Mouse (Mus musculus) lung, postnatal 0 days (tissue): ENCODE measurements around the gene Ctdsp1. TPM values are rescaled to one million over a fixed set of nuclear protein-coding genes. Genes with fewer than 3 reads are reported as not detected.

Source experiments
- ATAC-seq: fragments of 200-750 bp; cut with Nextera tagmentation; 2 replicates; pipeline ENCODE4 v1.8.0; 2017; ENCODE audit warnings: moderate library complexity
- DNase-seq: peaks from one replicate; pipeline ENCODE4 v3.0.0-alpha.2; 2016; ENCODE audit warnings: low spot score
- H3K27ac ChIP-seq: fragments of 300-500 bp; sonication (generic); 2 replicates; pipeline ENCODE4 v1.5.1; 2014; ENCODE audit warnings: antibody characterized with exemption, mild to moderate bottlenecking, low read length, mixed read lengths
- H3K27me3 ChIP-seq: fragments of 300-500 bp; sonication (generic); replicated peaks from 2 replicates; pipeline ENCODE4 v1.6.1; 2014; ENCODE audit warnings: low read length, mixed read lengths; ENCODE audit not compliant: insufficient read depth
- H3K36me3 ChIP-seq: fragments of 300-500 bp; sonication (generic); 2 replicates; pipeline ENCODE4 v1.6.1; 2014; ENCODE audit warnings: low read length, mixed read lengths; ENCODE audit not compliant: insufficient read depth
- H3K4me1 ChIP-seq: fragments of 300-500 bp; sonication (generic); 2 replicates; pipeline ENCODE4 v1.6.1; 2014; ENCODE audit warnings: antibody characterized with exemption, low read depth, low read length, mixed read lengths; ENCODE audit not compliant: insufficient read depth
- H3K4me2 ChIP-seq: fragments of 300-500 bp; sonication (generic); replicated peaks from 2 replicates; pipeline ENCODE4 v1.6.1; 2014; ENCODE audit warnings: low read depth, mild to moderate bottlenecking, low read length, moderate library complexity, mixed read lengths
- H3K4me3 ChIP-seq: fragments of 300-500 bp; sonication (generic); 2 replicates; pipeline ENCODE4 v1.5.1; 2014; ENCODE audit warnings: low read depth, low read length
- H3K9ac ChIP-seq: fragments of 300-500 bp; sonication (generic); replicated peaks from 2 replicates; pipeline ENCODE4 v1.6.1; 2014; ENCODE audit warnings: low read depth, mild to moderate bottlenecking
- H3K9me3 ChIP-seq: fragments of 300-500 bp; sonication (generic); 2 replicates; pipeline ENCODE4 v1.6.1; 2016; ENCODE audit warnings: low read length, mixed read lengths
- CTCF ChIP-seq: IDR thresholded peaks from 2 replicates; pipeline ENCODE4 v1.5.1; 2016; ENCODE audit warnings: antibody characterized with exemption, mild to moderate bottlenecking
- EP300 ChIP-seq: IDR thresholded peaks from 2 replicates; pipeline ENCODE4 v1.6.1; 2016; ENCODE audit warnings: antibody characterized with exemption, mild to moderate bottlenecking, control low read depth
- WGBS: fragments of 180-500 bp; shearing (Covaris S2); extraction: QIAGEN DNeasy Blood & Tissue Kit; methylation state at CpG from one replicate; pipeline ENCODE4 v1.1.7; 2014; 5-methylcytosine and 5-hydroxymethylcytosine counted together
- polyA plus RNA-seq: library from polyadenylated mRNA; unstranded; fragments of >200 nt; fragmentation: Nextera tagmentation; extraction: Ambion mirVana; gene quantifications from 2 replicates; pipeline ENCODE4 v1.2.1, GENCODE M21; 2015

Ctdsp1 gene
- polyA plus RNA-seq, 1 experiment from 2014 or later, result 75.0 TPM

DNA sequence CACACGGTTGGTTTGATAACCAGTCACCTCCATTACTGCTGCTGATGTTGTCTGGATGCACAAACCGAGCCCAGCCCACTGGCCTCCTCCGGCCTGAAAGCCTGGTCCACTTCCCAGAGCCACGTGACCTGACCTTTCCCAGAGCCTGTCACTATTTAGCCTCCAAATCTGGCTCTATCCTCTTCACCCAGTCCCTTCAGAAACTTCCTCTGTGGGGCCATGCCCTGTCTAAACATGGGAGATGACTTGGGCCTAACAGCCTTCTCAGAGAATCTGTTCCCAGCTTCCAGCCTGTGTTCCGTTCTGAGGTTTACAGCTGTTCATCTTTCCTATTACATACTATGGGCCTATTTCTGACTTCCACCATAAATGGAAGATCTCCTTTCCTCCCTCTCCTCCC lies 27.9 kb upstream of the Ctdsp1 start:
- Histone ChIP-seq H3K9ac (no peak overlapping the region), H3K4me1 (no peaks in the 10 kb centered on the region; the same call in 1 of the 2 replicates), H3K36me3 (no peaks in the 10 kb centered on the region), H3K9me3 (no peaks in the 10 kb centered on the region), H3K27ac (no peak overlapping the region; the same call in 1 of the 2 replicates), H3K4me3 (no peak overlapping the region), H3K4me2 (no peak overlapping the region), H3K27me3 (no peaks in the 10 kb centered on the region)
- 58% methylated on average over 5 of the region's 5 CpGs for WGBS
- TF ChIP-seq EP300 (no peak), CTCF (no peak)
- no peak for DNase-seq
- no peak for ATAC-seq

DNA sequence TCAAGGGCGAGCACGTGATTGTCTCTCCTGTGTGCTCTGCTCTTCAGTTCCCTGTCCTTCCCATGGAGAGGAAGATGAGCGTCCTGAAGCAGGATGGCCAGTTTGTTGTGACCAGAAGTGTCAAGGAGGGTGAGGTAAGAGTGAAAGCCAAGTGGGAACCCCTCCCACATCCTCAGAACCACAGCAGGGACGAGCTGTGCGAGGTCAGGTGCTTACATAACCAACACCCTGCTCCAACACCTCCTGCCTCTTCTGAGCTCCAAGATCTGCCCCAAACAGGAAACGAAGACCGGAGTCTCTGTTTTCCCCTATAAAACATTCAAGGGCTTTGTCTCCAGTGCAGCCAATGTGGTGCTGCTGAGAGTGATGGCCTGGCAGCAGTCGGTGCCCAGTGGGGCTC lies 27.0 kb upstream of the Ctdsp1 start:
- H3K9ac ChIP-seq, result no peak overlapping the region
- ATAC-seq (no peak), DNase-seq (peak; percentile 31)
- H3K36me3 ChIP-seq, result no peaks in the 10 kb centered on the region
- H3K27ac ChIP-seq, result no peak overlapping the region
- H3K9me3 ChIP-seq, result no peaks in the 10 kb centered on the region
- H3K4me3 ChIP-seq, result no peak overlapping the region
- H3K27me3 ChIP-seq, result no peaks in the 10 kb centered on the region
- H3K4me2 ChIP-seq, result no peak overlapping the region
- 39% methylated on average over 8 of the region's 8 CpGs for WGBS
- H3K4me1 ChIP-seq, result no peaks in the 10 kb centered on the region; the same call in 1 of the 2 replicates
- TF ChIP-seq CTCF (no peak), EP300 (no peak)

DNA sequence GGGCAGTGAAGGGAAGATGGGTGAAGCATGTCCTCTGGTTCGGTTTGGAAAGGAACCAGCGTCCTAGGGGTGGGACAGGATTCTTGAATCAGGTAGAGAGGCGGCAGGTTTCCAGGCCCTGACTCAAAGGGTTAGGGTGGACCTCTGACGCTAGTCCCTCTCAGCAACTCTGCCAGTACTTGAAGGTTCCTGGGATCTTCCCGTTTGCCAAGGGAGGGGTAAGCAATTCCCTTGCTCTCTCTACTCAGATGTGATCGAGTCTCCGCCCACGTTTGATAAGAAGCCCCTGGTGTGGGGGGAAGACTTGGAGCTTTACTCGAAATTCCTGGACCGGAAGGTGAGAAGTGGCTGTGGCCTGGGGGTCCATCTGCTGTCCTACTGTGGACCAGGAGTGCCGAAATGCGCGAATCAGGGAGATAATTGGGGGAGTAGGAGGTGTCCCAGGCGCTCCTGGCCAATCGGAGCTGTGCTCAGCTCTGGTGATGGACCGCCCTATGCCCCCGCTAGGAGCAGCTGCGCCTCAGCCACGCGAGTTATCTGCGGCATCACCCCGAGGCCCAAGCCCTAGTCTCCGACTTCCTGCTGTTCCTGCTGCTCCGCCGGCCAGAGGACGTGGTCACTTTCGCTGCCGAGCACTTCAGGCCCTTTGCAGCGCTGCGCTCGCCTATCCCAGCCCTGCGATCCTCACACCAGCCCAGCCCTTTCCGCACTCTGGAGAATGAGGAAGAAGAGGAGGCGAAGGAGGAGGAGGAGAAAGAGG lies 23.2 kb upstream of the Ctdsp1 start:
- H3K27me3 ChIP-seq, result no peaks in the 10 kb centered on the region
- ATAC-seq (peak; percentile 93), DNase-seq (peak; percentile 74)
- WGBS, result 9% methylated on average over 34 of the region's 34 CpGs
- no peak overlapping the region for H3K27ac ChIP-seq
- H3K4me1 ChIP-seq, result no peaks in the 10 kb centered on the region; the same call in 1 of the 2 replicates
- peak overlapping the region; percentile 12; the same call in 1 of the 2 replicates for H3K4me3 ChIP-seq
- no peak overlapping the region for H3K9ac ChIP-seq
- no peaks in the 10 kb centered on the region for H3K9me3 ChIP-seq
- no peaks in the 10 kb centered on the region for H3K36me3 ChIP-seq
- H3K4me2 ChIP-seq, result peak overlapping the region; percentile 60
- TF ChIP-seq EP300, result no peak
- TF ChIP-seq CTCF, result peak; percentile 38

DNA sequence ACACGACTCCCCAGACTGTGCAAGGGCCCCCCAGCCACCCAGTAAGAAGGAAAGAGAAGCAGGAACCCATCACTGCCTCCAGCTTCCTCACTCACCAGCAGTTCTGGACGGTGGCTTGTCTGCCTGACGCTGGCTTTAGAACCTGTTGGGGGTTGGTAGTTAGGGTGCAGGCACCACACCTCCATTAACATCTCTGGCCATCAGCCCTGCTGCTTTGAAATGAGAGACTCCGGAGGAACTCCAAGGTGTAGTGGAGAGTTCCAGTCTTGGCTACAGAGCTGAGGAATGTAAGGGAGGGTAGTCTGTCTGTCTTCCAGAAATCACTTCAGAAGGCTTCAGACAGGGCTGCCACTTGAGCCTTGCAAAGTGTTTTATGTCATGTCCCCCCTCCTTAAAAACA lies 21.3 kb upstream of the Ctdsp1 start:
- Histone ChIP-seq H3K4me3 (no peak overlapping the region), H3K4me2 (no peak overlapping the region)
- WGBS, result 35% methylated on average over 4 of the region's 4 CpGs

DNA sequence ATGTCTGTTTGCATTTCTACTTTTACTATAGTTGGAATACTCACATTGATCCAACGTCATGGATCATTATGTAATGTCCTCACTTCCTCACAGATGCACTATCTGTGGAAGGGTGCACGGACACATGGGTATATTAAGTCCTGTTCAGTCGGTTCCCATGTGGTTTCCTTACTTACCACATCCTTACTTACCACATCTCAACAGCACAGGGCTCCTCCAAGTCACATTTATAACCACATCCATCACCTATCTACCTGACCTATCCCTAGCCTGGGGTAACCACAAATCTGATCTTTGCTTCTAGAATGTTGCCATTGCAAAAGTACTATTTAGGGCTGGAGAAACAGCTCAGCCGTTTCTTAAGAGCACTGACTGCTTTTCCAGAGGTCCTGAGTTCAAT lies 17.9 kb upstream of the Ctdsp1 start:
- H3K27me3 ChIP-seq, result no peaks in the 10 kb centered on the region
- no peaks in the 10 kb centered on the region for H3K9me3 ChIP-seq
- H3K4me1 ChIP-seq, result no peaks in the 10 kb centered on the region
- WGBS, result 46% methylated on average over 4 of the region's 4 CpGs
- DNase-seq (no peak), ATAC-seq (no peak)
- no peaks in the 10 kb centered on the region for H3K36me3 ChIP-seq
- H3K4me3 ChIP-seq, result no peak overlapping the region
- no peak overlapping the region for H3K4me2 ChIP-seq
- no peak overlapping the region for H3K27ac ChIP-seq
- no peak for TF ChIP-seq EP300
- H3K9ac ChIP-seq, result no peak overlapping the region

More for the DNA sequence above, 21.3 kb upstream of the Ctdsp1 start:
- Histone ChIP-seq H3K9ac (no peak overlapping the region), H3K4me1 (no peaks in the 10 kb centered on the region; the same call in 1 of the 2 replicates), H3K27ac (no peak overlapping the region), H3K9me3 (no peaks in the 10 kb centered on the region), H3K27me3 (no peaks in the 10 kb centered on the region), H3K36me3 (no peaks in the 10 kb centered on the region)
- ATAC-seq (0 out of 2 replicates have a peak, but pooled peaks have one; percentile 16), DNase-seq (no peak)
- no peak for TF ChIP-seq EP300
- no peak for TF ChIP-seq CTCF

DNA sequence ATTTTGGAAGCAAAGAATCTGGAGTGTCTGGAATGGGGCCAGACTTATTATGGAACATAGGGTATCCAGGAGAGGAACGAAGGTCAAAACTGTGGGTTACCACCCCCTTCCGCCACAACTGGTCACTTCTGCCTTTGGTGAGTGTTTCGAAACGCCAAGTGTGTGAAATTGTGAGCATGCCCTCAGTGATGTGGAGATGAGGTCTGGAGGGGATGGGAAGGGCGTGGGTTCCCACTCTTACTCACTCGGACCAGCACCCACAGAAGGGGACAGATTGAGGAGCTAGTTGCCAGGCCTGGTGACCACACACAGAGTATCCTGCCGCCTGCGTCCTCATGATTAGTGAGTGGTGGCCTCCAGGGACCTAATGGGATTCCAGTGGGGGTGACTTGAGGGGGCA lies 16.3 kb upstream of the Ctdsp1 start, which contains the start of gene Slc11a1:
TSS of gene Slc11a1 (plus strand) at position 216 of the 400 bp plus-strand sequence.
- ATAC-seq, result peak; percentile 23; the same call in 1 of the 2 replicates

More for the DNA sequence above, 16.3 kb upstream of the Ctdsp1 start, which contains the start of gene Slc11a1:
- WGBS, result 63% methylated on average over 8 of the region's 8 CpGs
- no peak within 1 kb of the TSS for H3K4me3 ChIP-seq
- H3K4me1 ChIP-seq, result no peaks in the 10 kb centered on the region
- no peaks in the 10 kb centered on the region for H3K9me3 ChIP-seq
- H3K27ac ChIP-seq, result no peak within 1 kb of the TSS
- no peaks in the 10 kb centered on the region for H3K27me3 ChIP-seq
- TF ChIP-seq EP300 (no peak), CTCF (no peak)
- peak; percentile 42 for DNase-seq
- no peak within 1 kb of the TSS for H3K4me2 ChIP-seq
- H3K9ac ChIP-seq, result no peak within 1 kb of the TSS
- no peaks in the 10 kb centered on the region for H3K36me3 ChIP-seq
